Mouse (Mus musculus) liver, embryonic 14.5 days (tissue): ENCODE results near the gene Timp4.

Experiments used
- CTCF ChIP-seq: IDR thresholded peaks from 2 replicates; pipeline ENCODE4 v1.5.1; 2016; ENCODE audit warnings: antibody characterized with exemption, low read depth, control low read depth
- EP300 ChIP-seq: IDR thresholded peaks from 2 replicates; pipeline ENCODE4 v1.6.1; 2016; ENCODE audit warnings: antibody characterized with exemption, low read depth

GRCm38 (mm10) chr6:115203029-115203428 is 49.0 kb downstream of the Timp4 start:
- TF ChIP-seq CTCF (no peak), EP300 (no peak)
